Mouse (Mus musculus) olfactory bulb, adult 2 months (tissue): ENCODE data around the gene Vmn2r89.
"Not testable (repeated sequence)": the region's sequence is repeated elsewhere in the genome, so short reads cannot be mapped to it uniquely, and the experiment has no call there.

ENCODE experiments used
- CTCF ChIP-seq: fragments of 200-500 bp; IDR thresholded peaks from 2 replicates; pipeline ENCODE4 v1.5.1; 2012; ENCODE audit warnings: low read depth, mild to moderate bottlenecking, low read length, moderate library complexity; ENCODE audit not compliant: insufficient read depth
- POLR2A ChIP-seq: fragments of 200-500 bp; IDR thresholded peaks from 2 replicates; pipeline ENCODE4 v1.6.1; 2012; ENCODE audit warnings: mild to moderate bottlenecking, low read depth, low read length, moderate library complexity; ENCODE audit not compliant: insufficient read depth

DNA sequence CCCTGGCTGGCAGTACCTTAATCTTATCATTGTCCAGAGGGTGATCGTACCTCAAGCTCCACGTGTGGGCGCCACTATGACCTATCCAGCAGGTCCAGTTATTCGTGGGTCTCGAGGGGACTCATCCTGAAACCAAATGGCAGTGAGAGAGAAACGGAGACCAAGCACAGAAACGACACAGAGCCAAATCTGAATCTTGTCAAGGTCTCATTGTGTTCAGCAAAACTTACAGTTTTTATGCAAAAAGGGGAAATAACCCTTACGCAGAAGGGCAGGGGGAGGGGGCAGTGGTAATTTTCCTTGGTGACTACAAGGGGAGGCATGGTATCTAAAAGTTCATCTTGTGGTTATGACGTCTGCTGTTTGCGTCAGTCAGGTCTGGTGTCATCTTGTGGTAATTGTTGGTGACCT, 31.3 kb downstream of the Vmn2r89 start:
- not testable (repeated sequence) for TF ChIP-seq POLR2A, CTCF
